Mouse (Mus musculus) spleen, postnatal 10 days (tissue): Measurements from ENCODE around the gene Rasgrf2.
"Not testable (repeated sequence)": the region's sequence is repeated elsewhere in the genome, so short reads cannot be mapped to it uniquely, and the experiment has no call there.

ENCODE experiments used
- DNase-seq, 2 experiments: peaks; one replicate each; pipeline ENCODE4 v3.0.0; 2021 to 2022; ENCODE audit warnings: low spot score in 2 of 2

Gene Rasgrf2

GRCm38 (mm10) chr13:92131384-92132150, at the start of gene Rasgrf2:
Gene Rasgrf2 (minus strand): TSS chr13:92131656.
- no peak for DNase-seq

DNA sequence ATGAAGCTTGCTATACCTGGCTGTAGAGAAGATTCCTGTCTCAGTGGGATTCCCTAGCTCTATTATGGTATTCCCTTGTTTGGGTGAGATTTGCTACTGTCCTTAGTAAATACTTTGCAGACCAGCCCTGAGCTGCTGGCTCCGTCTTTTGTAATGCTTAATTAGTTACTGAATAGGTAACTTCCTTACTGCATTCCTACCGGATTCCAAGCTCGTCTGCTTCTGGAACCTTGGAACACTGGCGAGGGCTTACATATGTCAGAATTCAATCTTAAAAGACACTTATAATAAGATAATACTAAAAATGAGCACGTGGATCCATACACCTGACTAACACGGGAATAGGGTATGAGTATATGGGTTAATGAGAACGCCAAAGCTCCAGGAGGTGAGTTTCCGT, 41.2 kb upstream of the Rasgrf2 start:
- DNase-seq: not testable (repeated sequence)

GRCm38 (mm10) chr13:92150551-92150950, 19.1 kb upstream of the Rasgrf2 start:
- DNase-seq: no peak

GRCm38 (mm10) chr13:92148858-92149257, 17.4 kb upstream of the Rasgrf2 start:
- DNase-seq: no peak

- no peak for DNase-seq
Measured at GRCm38 (mm10) chr13:92134792-92135191, 3.3 kb upstream of the Rasgrf2 start.

DNA sequence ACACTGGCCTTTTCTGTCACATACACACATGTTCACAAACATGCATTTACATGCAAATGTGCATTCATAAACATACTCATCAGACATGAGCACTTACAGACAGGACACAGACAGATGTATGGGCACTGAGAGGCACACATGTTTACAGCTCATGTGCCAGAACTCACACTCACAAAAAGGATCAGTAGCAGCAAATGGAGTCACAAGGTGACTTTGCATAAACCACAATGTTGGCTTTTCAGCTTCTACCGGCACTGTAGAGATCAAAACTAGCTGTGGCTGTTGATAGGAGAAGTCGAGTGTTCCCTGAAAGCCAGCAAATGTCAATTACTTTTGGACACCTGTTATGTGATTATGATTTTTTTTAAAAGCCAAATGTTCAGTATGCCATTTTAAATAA, 1.1 kb upstream of the Rasgrf2 start:
- DNase-seq: no peak

GRCm38 (mm10) chr13:92130994-92131383, 467 bp downstream of the Rasgrf2 start:
- no peak for DNase-seq

GRCm38 (mm10) chr13:92129877-92130276, 1.6 kb downstream of the Rasgrf2 start:
- no peak for DNase-seq

- DNase-seq: no peak
Measured at GRCm38 (mm10) chr13:92125902-92126301, 5.6 kb downstream of the Rasgrf2 start.

- DNase-seq: no peak
Measured at GRCm38 (mm10) chr13:92119623-92120022, 11.8 kb downstream of the Rasgrf2 start.

DNA sequence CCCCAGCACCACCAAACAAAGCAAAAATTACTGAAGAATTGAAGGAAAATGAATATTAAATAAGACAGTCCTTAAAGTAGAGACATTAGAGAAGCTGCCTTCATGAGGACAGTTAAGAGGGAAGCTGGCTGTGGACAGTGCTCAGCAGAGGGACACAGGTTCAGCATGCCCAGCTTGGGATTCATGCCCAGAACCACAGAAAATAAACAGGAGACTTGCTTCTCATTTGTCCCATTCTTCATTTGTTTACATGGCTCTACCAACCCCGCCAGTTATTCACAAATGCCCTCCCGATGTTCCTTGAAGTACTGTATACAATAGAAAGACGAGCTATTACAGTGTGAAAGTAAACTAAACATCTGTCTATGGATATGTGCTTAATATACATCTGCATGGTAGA, 17.4 kb downstream of the Rasgrf2 start:
- DNase-seq: no peak

DNA sequence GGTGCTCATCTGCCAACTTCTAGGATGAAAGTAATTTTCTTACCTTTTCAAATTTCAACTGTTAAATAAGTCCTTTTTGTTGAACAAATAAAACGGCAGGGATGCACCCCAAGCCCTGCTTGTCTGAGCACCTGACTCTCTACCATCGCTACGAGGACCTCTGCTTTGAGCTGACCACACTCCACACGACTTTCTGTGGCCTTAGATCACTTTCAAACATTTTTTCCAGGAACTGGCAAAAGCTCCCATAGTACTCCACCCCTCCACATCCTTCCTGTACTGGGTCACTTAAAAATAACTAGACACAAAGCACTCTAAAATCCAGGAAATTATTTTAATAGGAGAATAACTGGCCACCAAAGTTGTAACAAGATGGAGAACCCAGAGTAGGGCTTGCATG, 23.2 kb downstream of the Rasgrf2 start:
- DNase-seq: no peak

- DNase-seq: no peak
Measured at GRCm38 (mm10) chr13:92104259-92104658, 27.2 kb downstream of the Rasgrf2 start.

DNA sequence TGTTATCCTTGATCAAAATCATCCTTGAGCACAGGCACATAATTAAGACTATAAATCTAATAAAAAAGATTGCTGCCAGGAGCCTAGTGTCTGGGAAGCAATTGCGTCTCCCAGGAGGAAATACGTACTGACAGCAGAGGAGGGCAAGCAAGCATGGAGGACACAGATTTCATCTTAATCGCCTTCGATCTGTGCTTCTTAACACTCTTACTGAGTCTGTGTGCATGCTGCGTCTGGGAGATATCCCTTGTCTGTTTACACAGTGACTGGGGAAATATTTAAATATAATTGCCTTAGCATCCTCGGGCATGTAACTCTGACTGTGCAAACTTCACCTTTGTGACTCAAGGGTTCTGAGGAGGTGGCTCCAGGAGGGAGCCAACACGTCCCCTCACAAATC, 33.0 kb downstream of the Rasgrf2 start:
- no peak for DNase-seq

- no peak for DNase-seq
Measured at GRCm38 (mm10) chr13:92095131-92096090, 36.0 kb downstream of the Rasgrf2 start.

- no peak for DNase-seq
Measured at GRCm38 (mm10) chr13:92093712-92094290, 37.7 kb downstream of the Rasgrf2 start.

GRCm38 (mm10) chr13:92073111-92073510, 58.3 kb downstream of the Rasgrf2 start:
- DNase-seq: no peak

GRCm38 (mm10) chr13:92068651-92069050, 62.8 kb downstream of the Rasgrf2 start:
- DNase-seq: no peak

DNA sequence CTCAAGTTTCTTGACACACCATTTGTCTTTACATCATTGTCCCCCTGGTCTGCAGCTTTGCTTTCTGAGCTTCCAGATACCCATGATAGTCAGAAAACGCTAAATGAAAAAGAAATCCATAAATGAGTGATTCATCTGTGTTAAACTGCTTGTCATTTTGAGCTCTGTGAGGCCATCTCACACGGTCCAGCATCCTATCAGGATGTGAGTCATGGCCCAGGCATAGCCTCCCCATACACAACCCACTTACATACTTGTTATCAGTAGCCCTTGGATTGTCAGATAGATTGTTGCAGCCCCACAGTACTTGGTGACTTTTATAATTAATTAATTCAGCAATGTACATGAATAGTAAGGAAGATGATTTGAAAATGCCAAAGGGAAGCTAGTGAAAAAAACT, 63.6 kb downstream of the Rasgrf2 start:
- DNase-seq: no peak

DNA sequence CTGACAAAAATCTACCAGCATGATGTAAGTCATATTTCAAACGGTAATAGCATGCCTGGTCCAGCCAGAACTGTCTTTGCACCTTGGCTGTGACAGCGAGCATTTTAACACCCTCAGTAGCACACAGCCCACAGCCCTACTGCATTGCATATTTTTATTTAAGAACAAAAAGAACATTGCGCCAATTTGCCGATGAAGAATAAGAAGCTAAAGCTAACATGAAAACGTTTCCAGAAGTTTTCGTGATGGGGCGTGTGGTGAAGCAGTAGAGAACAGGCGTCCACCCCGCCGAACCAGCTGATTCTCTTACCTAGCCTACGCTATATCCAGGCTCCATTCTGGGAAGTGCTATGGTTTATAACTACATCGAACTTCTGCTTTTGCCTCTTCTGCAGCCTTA, 77.7 kb downstream of the Rasgrf2 start:
- DNase-seq: no peak

GRCm38 (mm10) chr13:92053001-92053400, 78.5 kb downstream of the Rasgrf2 start:
- DNase-seq: no peak

- no peak for DNase-seq
Measured at GRCm38 (mm10) chr13:92051216-92051615, 80.2 kb downstream of the Rasgrf2 start.
